Mouse (Mus musculus) megakaryocyte, embryonic 14.5 days (primary cell): ENCODE data around the gene Gm21761.
"Not testable (repeated sequence)": the region's sequence is repeated elsewhere in the genome, so short reads cannot be mapped to it uniquely, and the experiment has no call there.

Experiments used
- FLI1 ChIP-seq: IDR thresholded peaks from 2 replicates; pipeline ENCODE4 v1.6.1; 2012; ENCODE audit warnings: low read length, inconsistent platforms, mixed read lengths
- GATA1 ChIP-seq: IDR thresholded peaks from 3 replicates; pipeline ENCODE4 v1.6.1; 2012; ENCODE audit warnings: mixed read lengths, low read length, inconsistent platforms, borderline replicate concordance

- TF ChIP-seq GATA1, FLI1: not testable (repeated sequence)
Measured at GRCm38 (mm10) chr13:119862399-119862798, 66.7 kb downstream of the Gm21761 start.
